Mouse (Mus musculus): Measurements from ENCODE around the gene Trappc11.

The Trappc11 gene

GRCm38 (mm10) chr8:47482354-47483071 is 50.8 kb downstream of the Trappc11 start:
- DNase-seq (ENCODE audit: low spot score in 2 of 2), result no peak

DNA sequence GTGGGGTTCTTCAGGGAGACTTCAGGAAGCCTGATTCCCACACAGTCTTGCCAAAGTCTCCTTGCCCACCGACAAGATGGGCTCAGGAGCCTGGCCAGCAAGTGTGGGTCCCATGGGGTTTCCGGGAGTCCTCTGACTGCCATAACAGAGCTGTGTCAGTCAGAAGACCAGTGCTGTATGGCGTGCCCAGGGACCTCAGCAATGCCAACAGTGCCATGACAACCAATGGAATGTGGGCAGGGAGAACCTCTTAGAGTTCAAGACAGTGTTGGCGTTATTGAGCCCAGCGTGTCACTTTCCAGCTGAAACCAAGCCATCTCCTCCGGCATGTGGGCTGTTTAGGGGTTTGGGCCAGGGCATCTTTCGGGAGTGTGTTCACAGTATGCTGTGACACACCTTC is 53.2 kb downstream of the Trappc11 start:
- no peak for DNase-seq (ENCODE audit: low spot score in 2 of 2)

GRCm38 (mm10) chr8:47461650-47462049 is 71.6 kb downstream of the Trappc11 start:
- peak; percentile 64 to 78 for DNase-seq (ENCODE audit: low spot score in 2 of 2)

DNA sequence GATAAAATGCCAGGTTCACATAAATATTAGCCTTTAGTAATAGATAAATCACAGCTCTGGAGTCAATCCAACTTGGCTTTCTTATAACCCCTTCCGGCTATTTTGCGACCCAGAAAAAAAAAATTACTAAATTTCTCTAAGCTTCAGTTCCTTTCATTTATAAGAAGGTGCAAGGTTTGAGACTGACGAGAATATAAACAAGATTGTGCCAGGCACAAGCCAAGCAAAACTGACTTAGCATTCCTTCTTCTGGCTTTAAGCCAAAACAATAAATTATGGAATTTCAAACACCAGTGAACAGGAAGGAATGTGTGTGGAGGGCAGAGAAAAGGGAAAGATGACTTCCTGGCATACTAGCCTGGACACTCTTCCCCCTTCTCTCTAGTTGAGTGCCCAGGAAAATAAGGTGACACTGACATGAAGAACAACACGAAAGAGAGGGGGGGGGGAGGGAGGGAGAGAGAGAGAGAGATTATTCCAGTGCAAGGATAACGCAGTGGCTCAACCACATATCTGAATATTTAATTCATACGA is 74.0 kb downstream of the Trappc11 start:
- DNase-seq (ENCODE audit: low spot score in 2 of 2), result no peak

DNA sequence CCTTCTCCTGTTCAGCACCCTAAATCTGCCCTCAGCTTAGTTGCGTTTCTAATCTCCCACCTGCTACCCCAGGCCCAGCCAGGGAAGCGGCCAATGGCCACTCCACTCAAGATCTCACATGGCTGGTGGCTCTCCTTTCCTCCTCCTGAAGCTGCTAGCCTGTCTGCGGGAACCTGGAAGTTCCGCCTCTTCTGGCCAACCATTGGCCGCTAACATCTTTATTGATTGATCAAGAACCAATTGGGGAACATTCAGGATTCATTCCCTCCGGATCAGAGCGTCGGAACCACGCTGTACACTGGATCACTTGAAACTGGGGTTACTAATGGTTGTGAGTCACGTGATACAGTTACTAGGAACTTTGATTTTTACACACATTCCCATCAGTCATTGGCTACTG is 74.7 kb downstream of the Trappc11 start:
- DNase-seq (ENCODE audit: low spot score in 2 of 2), result no peak

DNA sequence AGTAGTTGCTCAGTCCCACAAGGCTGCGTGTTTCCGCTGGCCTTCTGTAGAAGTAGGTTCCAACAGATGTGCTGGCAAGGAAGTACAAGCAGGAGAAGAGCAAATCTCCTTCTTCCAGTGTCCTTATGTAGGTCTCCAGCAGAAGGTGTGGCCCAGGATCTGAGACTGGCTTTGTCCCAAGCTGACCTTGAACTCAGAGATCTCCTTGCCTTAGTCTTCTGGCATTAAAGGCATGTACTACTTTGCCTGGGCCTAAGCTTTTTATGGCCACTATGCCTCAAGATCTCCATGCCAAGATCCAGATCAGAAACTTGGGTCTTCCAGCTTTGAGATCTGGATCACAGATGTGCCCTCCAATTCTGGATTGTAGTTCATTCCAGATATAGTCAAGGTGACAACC is 84.1 kb downstream of the Trappc11 start:
- DNase-seq (ENCODE audit: low spot score in 2 of 2), result peak in 1 of 2 experiments; percentile 46

- no peak for DNase-seq (ENCODE audit: low spot score in 2 of 2)
These were observed 86.8 kb downstream of the Trappc11 start, which contains the start of gene Stox2 for GRCm38 (mm10) chr8:47446312-47447046. Stox2 (minus strand) TSS chr8:47446362.

Measured in heart, adult 9 months (tissue).